Mouse (Mus musculus) hindbrain, embryonic 12.5 days (tissue): ENCODE measurements around the gene Mon1b. TPM values are rescaled to one million over a fixed set of nuclear protein-coding genes. Genes with fewer than 3 reads are reported as not detected.

Experiments used
- ATAC-seq: fragments of 200-750 bp; cut with Nextera tagmentation; 2 replicates; pipeline ENCODE4 v1.8.0; 2017; ENCODE audit warnings: moderate TSS enrichment; ENCODE audit not compliant: low FRiP score
- H3K27ac ChIP-seq: fragments of 300-500 bp; sonication (generic); 2 replicates; pipeline ENCODE4 v1.5.1; 2016; ENCODE audit warnings: mild to moderate bottlenecking
- H3K27me3 ChIP-seq: fragments of 300-500 bp; sonication (generic); 2 replicates; pipeline ENCODE4 v1.6.1; 2016; ENCODE audit warnings: mild to moderate bottlenecking
- H3K36me3 ChIP-seq: fragments of 300-500 bp; sonication (generic); 2 replicates; pipeline ENCODE4 v1.6.1; 2016; ENCODE audit warnings: mild to moderate bottlenecking
- H3K4me1 ChIP-seq: fragments of 300-500 bp; sonication (generic); 2 replicates; pipeline ENCODE4 v1.6.1; 2016
- H3K4me2 ChIP-seq: fragments of 300-500 bp; sonication (generic); replicated peaks from 2 replicates; pipeline ENCODE4 v1.6.1; 2016; ENCODE audit warnings: mild to moderate bottlenecking
- H3K4me3 ChIP-seq: fragments of 300-500 bp; sonication (generic); 2 replicates; pipeline ENCODE4 v1.5.1; 2016; ENCODE audit warnings: mild to moderate bottlenecking
- H3K9ac ChIP-seq: fragments of 300-500 bp; sonication (generic); 2 replicates; pipeline ENCODE4 v1.6.1; 2016; ENCODE audit warnings: mild to moderate bottlenecking, moderate library complexity
- H3K9me3 ChIP-seq: fragments of 300-500 bp; sonication (generic); replicated peaks from 2 replicates; pipeline ENCODE4 v1.6.1; 2016; ENCODE audit warnings: mild to moderate bottlenecking
- WGBS: fragments of 180-500 bp; shearing (Covaris S2); methylation state at CpG from one replicate; pipeline ENCODE4 v1.1.7; 2016; 5-methylcytosine and 5-hydroxymethylcytosine counted together
- polyA plus RNA-seq: library from polyadenylated mRNA; unstranded; fragments of >200 nt; fragmentation: Nextera tagmentation; extraction: Ambion mirVana; gene quantifications from 2 replicates; pipeline ENCODE4 v1.2.1, GENCODE M21; 2016

Mon1b gene
- polyA plus RNA-seq, result 11.0 and 14.3 TPM in 2 replicates

DNA sequence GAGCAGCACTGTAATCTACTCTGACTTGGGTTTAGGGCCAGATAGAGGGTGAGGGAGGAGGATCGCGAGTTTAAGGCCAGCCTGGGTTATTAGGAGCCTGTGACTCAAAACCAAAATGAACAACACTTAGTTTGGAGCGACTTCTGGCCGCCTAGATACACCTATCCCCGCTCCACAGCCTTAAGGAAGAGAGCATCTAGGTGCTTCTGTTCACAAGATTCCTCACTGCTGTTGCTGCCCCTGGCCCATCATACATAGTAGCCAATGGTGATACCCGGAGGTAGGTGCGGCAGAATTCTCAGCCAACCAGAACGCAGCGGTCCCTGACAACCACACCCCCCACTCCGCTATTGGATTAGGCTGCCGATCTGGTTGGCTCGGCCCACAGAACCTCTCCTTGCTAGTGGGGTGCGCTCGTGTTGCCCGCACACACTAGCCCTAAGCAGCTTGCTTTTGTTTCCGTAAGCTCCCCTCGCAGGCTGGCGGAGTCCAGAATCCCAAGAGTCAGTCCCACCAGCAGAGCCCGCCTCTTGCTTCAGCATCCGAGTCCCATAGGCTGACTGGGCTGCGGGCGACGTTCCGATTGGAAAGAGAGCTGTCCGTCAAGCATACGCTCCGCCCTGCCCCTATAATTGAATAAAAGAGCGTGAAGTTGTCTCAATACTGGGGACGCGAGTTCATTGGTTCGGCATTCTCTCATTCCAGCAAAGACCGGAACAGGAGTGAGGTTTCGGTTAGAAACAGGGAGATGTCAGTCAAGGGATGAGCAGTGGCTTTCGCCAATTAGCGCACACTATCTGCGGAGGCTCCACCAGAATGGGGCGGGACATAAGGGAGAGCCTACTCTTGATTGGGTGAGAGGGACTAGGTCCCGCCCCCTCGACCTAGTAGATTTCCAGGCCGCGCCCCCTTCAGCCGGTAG is at the start of gene Mon1b:
Gene Mon1b (plus strand): TSS at position 918 of the 922 bp plus-strand sequence.
- Histone ChIP-seq H3K27me3 (no peaks in the 10 kb centered on the region), H3K36me3 (peaks cover 22% of the 10 kb centered on the region), H3K4me2 (peak within 1 kb of the TSS; percentile 94), H3K4me1 (peaks cover 13% of the 10 kb centered on the region), H3K4me3 (peak within 1 kb of the TSS; percentile 67), H3K9ac (peak within 1 kb of the TSS; percentile 72), H3K27ac (peak within 1 kb of the TSS; percentile 92), H3K9me3 (no peaks in the 10 kb centered on the region)
- under 1% methylated on average over 42 of the region's 42 CpGs for WGBS
- peak; percentile 99 for ATAC-seq

DNA sequence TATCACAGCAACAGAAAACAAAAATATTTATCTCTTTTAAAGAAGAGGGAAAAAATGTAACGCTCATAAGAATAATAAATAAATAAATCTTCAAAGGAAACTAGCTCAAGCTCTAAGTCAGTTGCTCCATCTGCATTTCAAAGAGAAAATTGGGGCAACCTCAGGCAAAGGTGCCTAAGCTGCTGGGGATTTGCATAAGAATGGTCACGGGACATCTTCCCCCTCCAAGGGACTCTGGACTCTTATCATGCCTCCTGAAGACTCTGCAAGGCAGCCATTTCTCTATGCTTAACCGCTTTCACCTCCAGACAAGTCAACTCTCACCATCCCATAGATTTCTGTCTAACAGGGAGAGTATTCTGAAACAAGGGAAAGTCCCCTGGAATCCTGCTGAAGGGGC is 37.0 kb upstream of the Mon1b start:
- no peaks in the 10 kb centered on the region for H3K9me3 ChIP-seq
- ATAC-seq, result no peak
- no peak overlapping the region for H3K9ac ChIP-seq
- no peak overlapping the region for H3K4me2 ChIP-seq
- H3K27ac ChIP-seq, result no peak overlapping the region
- 55% methylated on average over 3 of the region's 3 CpGs for WGBS
- H3K27me3 ChIP-seq, result no peaks in the 10 kb centered on the region
- H3K36me3 ChIP-seq, result no peaks in the 10 kb centered on the region
- no peak overlapping the region for H3K4me3 ChIP-seq
- no peaks in the 10 kb centered on the region for H3K4me1 ChIP-seq

DNA sequence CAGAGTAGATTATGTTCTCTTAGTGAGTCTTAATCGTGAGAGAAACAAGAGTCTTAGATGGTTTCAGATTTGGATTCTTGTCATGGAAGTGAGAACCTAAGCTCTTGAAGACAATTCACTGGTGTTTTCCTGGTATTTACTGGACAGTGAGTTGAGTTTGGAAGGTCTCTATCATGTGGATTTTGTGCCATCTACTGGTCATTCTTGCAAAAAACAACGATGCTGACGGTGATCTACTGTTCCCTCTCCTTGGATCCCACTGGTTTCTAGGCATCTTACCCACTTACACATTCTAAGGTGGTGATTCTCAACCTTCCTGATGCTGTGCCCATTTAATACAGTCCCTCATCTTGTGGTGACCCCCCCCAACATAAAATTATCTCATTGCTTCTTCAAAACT is 2.8 kb upstream of the Mon1b start:
- 11% methylated on average over 3 of the region's 3 CpGs for WGBS
- Histone ChIP-seq H3K36me3 (no peaks in the 10 kb centered on the region; the same call in 1 of the 2 replicates), H3K9ac (no peak overlapping the region), H3K4me1 (peaks cover 13% of the 10 kb centered on the region), H3K9me3 (no peaks in the 10 kb centered on the region), H3K27me3 (no peaks in the 10 kb centered on the region), H3K4me2 (no peak overlapping the region), H3K27ac (no peak overlapping the region), H3K4me3 (no peak overlapping the region)
- ATAC-seq, result no peak

DNA sequence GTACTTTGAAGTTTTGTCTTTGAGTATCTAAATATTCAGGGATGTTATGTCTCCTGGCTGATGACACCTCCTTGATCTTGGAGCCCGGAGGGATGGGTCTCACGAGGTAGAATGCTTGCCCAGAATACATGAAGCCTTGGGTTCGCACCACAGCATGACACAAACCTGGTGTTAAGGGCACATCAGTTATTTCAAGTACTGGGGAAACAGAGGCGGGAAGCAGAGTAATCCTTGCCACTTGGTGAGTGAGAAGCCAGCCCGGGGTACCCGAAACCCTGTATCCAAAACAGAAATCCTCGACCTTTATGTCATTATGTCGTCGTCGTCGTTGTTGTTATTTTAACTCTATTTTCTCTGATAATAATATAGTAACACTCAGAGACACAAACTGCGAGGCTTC is 1.2 kb upstream of the Mon1b start:
- ATAC-seq, result no peak
- WGBS, result 26% methylated on average over 12 of the region's 12 CpGs
- Histone ChIP-seq H3K4me1 (peaks cover 13% of the 10 kb centered on the region), H3K4me3 (peak overlapping the region; percentile 67), H3K27me3 (no peaks in the 10 kb centered on the region), H3K9ac (no peak overlapping the region; the same call in 1 of the 2 replicates), H3K36me3 (peaks cover 14% of the 10 kb centered on the region), H3K9me3 (no peaks in the 10 kb centered on the region), H3K4me2 (peak overlapping the region; percentile 62), H3K27ac (no peak overlapping the region; the same call in 1 of the 2 replicates)

DNA sequence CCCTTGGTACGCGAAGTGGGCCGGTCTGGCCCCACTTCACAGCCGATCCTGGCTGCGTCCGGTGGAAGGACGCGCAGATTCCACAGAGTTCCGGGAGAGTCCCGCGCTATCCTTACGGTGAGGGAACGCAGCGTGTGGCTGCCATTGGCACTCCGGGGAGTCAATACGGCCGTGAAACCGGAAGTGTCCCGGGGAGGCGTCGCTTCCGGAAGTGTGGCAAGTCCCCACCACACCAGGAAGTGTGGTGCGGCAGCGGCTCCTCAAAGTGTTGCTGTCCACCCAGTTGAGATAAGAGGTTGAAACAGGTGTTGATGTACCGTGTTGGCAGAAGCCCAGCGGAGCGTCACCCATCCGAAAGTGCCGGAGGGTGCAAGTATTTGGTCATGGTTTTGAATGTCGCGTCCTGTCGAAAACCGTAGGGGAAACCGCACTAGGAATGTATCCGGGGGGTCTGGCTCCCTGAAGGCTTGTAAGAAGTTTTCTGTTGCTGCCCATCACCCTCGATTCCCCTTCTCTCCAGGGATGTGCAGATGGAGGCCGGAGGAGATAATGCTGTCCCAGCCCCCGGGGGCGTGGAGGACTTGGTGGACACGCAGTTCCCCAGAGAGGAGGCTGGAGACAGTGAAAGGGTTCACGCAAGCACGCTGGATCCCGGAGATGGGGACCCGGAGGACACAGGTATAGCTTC is 349 bp downstream of the Mon1b start:
- H3K4me3 ChIP-seq, result peak overlapping the region; percentile 67
- H3K9me3 ChIP-seq, result no peaks in the 10 kb centered on the region
- H3K4me2 ChIP-seq, result peak overlapping the region; percentile 94
- peak overlapping the region; percentile 72 for H3K9ac ChIP-seq
- peaks cover 28% of the 10 kb centered on the region for H3K36me3 ChIP-seq
- H3K27me3 ChIP-seq, result no peaks in the 10 kb centered on the region
- H3K27ac ChIP-seq, result peak overlapping the region; percentile 92
- peaks cover 13% of the 10 kb centered on the region for H3K4me1 ChIP-seq
- WGBS, result 2% methylated on average over 44 of the region's 44 CpGs
- peak; percentile 82 for ATAC-seq

DNA sequence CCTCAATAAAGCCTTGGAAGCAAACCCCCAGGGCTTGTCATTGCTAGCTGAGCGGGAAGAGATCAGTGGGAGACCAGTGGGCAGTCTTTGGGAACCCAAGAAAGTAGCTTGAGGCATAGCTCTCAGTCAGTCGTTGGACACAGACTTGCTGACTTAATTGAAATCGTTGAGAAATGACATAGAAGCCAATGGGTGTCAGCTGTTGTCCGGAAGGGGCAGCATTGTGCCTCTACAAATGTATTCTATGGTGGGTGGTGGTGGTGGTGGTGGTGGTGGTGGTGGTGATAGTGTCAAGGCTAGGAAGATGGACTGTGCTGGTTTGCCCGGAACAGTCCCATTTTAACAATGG is 867 bp downstream of the Mon1b start:
- no peak for ATAC-seq
- 45% methylated on average over 5 of the region's 5 CpGs for WGBS

DNA sequence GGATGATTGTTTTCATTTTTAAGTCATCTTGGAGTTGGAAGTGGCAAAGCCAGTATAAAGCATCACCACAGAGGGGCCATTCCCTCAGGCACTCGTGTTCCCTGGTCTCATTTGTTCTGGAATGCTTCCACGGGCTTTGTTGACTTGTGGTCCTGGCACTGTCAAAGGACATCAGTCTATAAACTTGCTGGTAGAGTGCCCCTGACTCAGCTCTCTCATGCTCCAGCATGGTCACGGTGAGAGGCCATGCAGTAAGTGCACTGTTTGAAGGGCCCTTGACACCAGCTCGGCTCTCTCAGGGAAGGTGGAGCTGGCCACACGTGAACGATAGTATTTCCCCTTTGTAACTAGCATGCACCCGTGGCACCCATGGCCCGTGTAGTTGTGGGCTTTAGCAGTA is 5.0 kb downstream of the Mon1b start:
- H3K27ac ChIP-seq, result no peak overlapping the region
- WGBS, result 89% methylated on average over 8 of the region's 8 CpGs
- H3K9ac ChIP-seq, result no peak overlapping the region
- peaks cover 48% of the 10 kb centered on the region for H3K36me3 ChIP-seq
- H3K9me3 ChIP-seq, result no peaks in the 10 kb centered on the region
- H3K4me3 ChIP-seq, result no peak overlapping the region
- H3K4me2 ChIP-seq, result no peak overlapping the region
- no peaks in the 10 kb centered on the region for H3K27me3 ChIP-seq
- ATAC-seq, result no peak
- peaks cover 13% of the 10 kb centered on the region for H3K4me1 ChIP-seq

More for the DNA sequence above, 867 bp downstream of the Mon1b start:
- peaks cover 30% of the 10 kb centered on the region for H3K36me3 ChIP-seq
- H3K4me1 ChIP-seq, result peaks cover 13% of the 10 kb centered on the region
- H3K27ac ChIP-seq, result no peak overlapping the region
- peak overlapping the region; percentile 72 for H3K9ac ChIP-seq
- H3K4me3 ChIP-seq, result peak overlapping the region; percentile 67
- no peaks in the 10 kb centered on the region for H3K9me3 ChIP-seq
- peak overlapping the region; percentile 94 for H3K4me2 ChIP-seq
- H3K27me3 ChIP-seq, result no peaks in the 10 kb centered on the region

DNA sequence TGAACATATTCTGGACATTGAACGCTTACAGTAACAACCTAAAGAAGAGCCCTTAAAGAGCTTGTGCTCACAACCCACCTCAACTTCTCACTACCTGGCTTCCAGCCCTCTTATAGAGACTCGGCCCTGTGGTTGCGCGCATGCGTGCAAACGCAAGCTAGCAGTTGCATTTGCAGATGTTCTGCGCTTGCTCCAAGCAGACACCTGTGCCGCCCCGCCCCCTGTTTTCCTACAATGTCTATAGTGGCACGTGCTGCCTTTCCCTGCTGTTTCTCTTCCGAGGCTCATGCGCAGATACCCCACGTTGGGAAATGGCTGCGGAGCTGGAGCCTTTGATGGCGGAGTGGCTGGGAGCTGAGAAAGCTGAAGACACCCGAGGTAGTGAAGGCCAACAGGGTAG is 7.5 kb downstream of the Mon1b start, which contains the start of gene Syce1l:
Gene Syce1l (plus strand): TSS at position 288 of the 400 bp plus-strand sequence.
- 94% methylated on average over 16 of the region's 16 CpGs for WGBS
- ATAC-seq, result no peak
- H3K4me1 ChIP-seq, result no peaks in the 10 kb centered on the region
- H3K4me3 ChIP-seq, result no peak within 1 kb of the TSS
- peaks cover 47% of the 10 kb centered on the region for H3K36me3 ChIP-seq
- no peak within 1 kb of the TSS for H3K27ac ChIP-seq
- no peak within 1 kb of the TSS for H3K4me2 ChIP-seq
- H3K9ac ChIP-seq, result no peak within 1 kb of the TSS
- H3K27me3 ChIP-seq, result no peaks in the 10 kb centered on the region
- no peaks in the 10 kb centered on the region for H3K9me3 ChIP-seq

DNA sequence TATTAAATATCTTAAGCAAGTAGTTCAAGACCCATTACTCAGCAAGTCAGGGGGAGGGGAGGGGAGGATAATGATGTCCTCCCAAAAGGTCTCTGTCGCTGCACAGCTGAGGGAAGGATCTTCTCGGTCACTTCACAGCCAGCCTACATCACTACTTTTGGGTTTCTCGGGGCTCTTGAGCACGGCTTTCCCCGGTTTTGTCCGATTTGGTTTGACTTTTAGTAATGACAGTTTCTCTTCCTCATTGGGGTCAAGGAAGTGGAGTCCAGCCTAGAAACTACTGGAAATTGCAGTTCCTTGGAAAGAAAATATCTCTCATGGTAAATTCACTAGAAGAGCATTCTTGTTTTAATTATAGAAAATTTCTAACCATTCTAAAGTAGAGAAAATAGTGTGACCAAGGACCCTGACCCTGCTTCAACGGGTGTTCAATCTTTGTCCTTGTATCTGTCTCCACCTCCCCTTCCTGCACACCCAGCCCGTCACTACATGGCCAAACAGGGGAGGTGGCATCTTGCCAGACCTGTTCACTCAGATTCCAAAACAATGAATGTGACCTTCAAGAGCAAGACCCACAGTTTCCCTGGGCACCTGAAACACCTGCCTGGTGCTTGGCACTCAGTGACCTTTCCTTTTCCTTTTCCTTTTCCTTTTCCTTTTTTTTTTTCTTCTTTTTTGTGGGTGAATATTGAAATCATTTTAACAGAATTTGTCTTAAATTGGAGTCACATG is 8.3 kb downstream of the Mon1b start:
- Histone ChIP-seq H3K27ac (no peak overlapping the region), H3K4me3 (no peak overlapping the region), H3K4me1 (no peaks in the 10 kb centered on the region), H3K27me3 (no peaks in the 10 kb centered on the region), H3K9ac (no peak overlapping the region), H3K36me3 (peaks cover 39% of the 10 kb centered on the region), H3K9me3 (no peaks in the 10 kb centered on the region), H3K4me2 (no peak overlapping the region)
- 93% methylated on average over 8 of the region's 8 CpGs for WGBS
- no peak for ATAC-seq

DNA sequence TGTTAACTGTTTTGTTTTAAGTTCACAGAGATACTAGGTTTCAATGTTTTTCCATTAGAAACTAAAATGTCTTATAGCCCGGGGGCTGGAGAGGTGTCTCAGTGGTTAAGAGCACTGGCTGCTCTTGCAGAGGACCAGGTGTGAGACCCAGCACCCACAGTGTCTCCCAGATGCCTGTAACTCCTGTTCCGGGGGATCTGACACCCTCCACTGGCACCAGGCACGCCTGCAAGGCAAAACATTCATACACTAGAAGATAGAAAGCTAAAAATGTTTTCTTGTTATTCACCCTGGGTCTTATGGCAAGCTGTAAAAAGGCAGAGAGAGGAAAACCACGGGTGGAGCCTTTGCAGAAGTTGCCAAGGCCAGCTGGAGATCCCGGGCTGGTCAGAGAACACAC is 9.8 kb downstream of the Mon1b start:
- Histone ChIP-seq H3K4me3 (no peak overlapping the region), H3K4me1 (no peaks in the 10 kb centered on the region), H3K9ac (no peak overlapping the region), H3K9me3 (no peaks in the 10 kb centered on the region), H3K27me3 (no peaks in the 10 kb centered on the region), H3K4me2 (no peak overlapping the region), H3K27ac (no peak overlapping the region), H3K36me3 (peaks cover 24% of the 10 kb centered on the region)
- WGBS, result 76% methylated on average over 5 of the region's 5 CpGs
- no peak for ATAC-seq

DNA sequence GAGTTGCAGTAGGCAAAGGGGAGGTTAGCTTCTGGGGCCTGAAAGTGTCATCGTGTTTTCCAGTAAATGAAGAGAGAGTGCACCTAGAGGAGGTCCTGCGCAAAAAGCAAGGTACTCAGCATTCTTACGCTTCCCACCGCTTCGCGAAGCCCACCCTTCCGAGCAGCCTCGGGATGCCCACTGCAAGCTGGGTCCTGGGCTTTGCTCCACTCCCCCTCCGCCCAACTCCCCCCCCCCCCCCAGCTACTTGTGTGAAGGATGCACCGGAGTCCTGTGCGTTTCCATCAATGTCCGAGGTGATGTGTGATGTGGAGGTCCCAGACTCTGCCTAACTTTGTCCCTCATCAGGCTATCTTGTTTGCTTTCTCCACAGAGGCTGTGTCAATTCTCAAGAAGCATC is 17.1 kb downstream of the Mon1b start:
- H3K27ac ChIP-seq, result no peak overlapping the region
- no peak for ATAC-seq
- no peak overlapping the region for H3K4me3 ChIP-seq
- 87% methylated on average over 12 of the region's 12 CpGs for WGBS
- no peaks in the 10 kb centered on the region for H3K4me1 ChIP-seq
- no peaks in the 10 kb centered on the region for H3K36me3 ChIP-seq
- H3K9ac ChIP-seq, result no peak overlapping the region
- H3K27me3 ChIP-seq, result no peaks in the 10 kb centered on the region
- H3K4me2 ChIP-seq, result no peak overlapping the region
- no peaks in the 10 kb centered on the region for H3K9me3 ChIP-seq

DNA sequence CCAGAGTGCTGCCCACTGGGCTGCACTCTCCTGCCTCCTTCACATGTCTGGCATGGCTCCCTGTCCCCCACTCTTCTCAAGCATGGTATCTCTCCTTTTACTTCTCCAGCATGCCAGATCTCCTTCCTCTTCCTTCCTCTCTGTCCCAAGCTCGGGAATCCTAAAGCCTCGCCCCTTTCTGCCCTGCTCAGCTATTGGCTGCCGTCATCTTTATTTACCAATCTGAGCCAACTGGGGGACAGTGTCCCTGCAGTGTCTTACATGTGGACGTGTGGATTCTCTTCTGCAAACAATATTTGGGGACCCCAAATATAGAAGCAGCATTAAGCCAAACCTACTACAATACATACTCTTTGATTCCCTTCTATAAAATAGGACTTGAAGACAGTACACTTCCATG is 17.8 kb downstream of the Mon1b start:
- H3K4me2 ChIP-seq, result no peak overlapping the region
- H3K4me1 ChIP-seq, result no peaks in the 10 kb centered on the region
- WGBS, result 65% methylated on average over 4 of the region's 4 CpGs
- H3K4me3 ChIP-seq, result no peak overlapping the region
- no peaks in the 10 kb centered on the region for H3K36me3 ChIP-seq
- H3K9ac ChIP-seq, result no peak overlapping the region
- H3K9me3 ChIP-seq, result no peaks in the 10 kb centered on the region
- no peak for ATAC-seq
- H3K27me3 ChIP-seq, result no peaks in the 10 kb centered on the region
- no peak overlapping the region for H3K27ac ChIP-seq
